Mouse (Mus musculus): ENCODE measurements at regions not wholly inside any gene's neighbourhood (a gene's known extent, or its start where the extent isn't known, plus 50 kb on each side); places are given as distances from the start of the nearest gene placed in this dataset.
"Not testable (repeated sequence)": the region's sequence is repeated elsewhere in the genome, so short reads cannot be mapped to it uniquely, and the experiment has no call there.

DNA sequence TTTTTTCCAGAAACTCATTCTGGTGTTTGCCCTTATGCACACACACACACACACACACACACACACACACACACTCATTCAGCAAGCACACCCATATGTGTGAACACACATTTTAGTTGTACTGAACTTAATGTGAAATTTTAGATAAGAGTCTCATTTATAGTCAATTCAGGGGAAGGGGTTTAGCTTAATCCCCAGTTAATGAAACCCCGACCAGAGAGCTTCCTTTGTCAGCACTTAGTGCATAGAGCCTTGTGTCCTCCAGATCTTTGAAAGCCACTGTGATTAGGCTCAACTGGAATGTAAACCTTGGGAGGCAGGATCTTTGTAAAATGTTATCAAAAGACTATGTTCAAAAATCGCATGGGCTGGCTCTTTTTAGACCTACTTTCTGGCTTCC is 53.4 kb downstream of the Rps12 start:
- Histone ChIP-seq H3K27ac (no peak overlapping the region), H3K4me3 (no peak overlapping the region)
- intact Hi-C loops (cut with DNase I): no loop called here
- TF ChIP-seq CTCF (IDR thresholded peaks at IDR 0.05): no peak
- no peak for DNase-seq (ENCODE audit: extremely low spot score in 1 of 2, low spot score in 2 of 2)

DNA sequence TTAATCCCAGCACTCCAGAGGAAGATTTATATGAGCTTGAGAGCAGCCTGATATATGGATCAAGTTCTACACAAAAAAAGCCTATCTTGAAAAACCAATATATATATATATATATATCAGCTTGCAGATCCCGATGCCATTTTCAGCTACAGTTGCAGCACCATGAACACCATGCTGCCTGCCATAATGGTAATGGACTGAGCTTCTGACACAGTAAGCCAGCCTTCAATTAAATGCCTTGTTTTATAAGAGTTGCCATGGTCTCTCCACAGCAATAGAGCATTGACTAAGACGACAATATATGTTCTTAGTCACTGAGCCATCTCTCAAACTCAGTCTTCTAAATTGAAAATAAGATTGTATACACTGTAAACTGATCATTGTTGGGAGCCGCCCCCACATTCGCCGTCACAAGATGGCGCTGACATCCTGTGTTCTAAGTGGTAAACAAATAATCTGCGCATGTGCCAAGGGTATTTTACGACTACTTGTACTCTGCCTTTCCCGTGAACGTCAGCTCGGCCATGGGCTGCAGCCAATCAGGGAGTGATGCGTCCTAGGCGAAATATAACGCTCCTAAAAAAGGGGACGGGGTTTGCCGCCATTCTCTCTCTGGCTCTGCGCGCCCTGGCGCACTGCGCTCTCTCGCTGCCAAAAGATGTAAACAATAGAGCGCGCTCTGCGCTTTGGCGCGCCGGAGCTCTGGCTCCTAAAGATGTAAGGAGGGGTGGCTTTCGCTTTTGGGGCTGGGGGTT is 60.9 kb downstream of the Rps12 start:
- DNase-seq (ENCODE audit: extremely low spot score in 1 of 2, low spot score in 2 of 2); intact Hi-C loops (cut with DNase I); H3K4me3 ChIP-seq; H3K27ac ChIP-seq: not testable (repeated sequence)

DNA sequence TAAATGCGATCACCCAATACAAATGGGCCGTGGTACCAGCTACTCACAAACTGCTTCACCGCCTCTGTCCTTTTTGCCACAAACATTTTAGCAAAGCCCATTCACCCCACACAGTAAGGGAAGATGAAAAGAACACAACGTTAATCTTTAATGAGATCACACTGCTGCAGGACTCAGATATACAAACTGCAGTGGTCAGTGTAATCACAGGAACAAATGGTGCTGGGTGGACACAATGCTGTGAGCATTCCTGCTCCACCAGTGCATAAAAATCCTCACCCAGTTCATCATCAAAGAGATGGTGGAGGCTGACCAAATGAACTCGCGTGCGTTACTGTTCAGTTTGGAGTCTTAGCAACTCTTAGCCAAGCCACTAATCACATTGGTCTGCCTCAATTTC is 69.0 kb downstream of the Rps12 start:
- DNase-seq (ENCODE audit: extremely low spot score in 1 of 2, low spot score in 2 of 2): no peak
- intact Hi-C loops (cut with DNase I): no loop called here
- TF ChIP-seq CTCF (IDR thresholded peaks at IDR 0.05): no peak
- no peak overlapping the region for H3K27ac ChIP-seq
- no peak overlapping the region for H3K4me3 ChIP-seq

DNA sequence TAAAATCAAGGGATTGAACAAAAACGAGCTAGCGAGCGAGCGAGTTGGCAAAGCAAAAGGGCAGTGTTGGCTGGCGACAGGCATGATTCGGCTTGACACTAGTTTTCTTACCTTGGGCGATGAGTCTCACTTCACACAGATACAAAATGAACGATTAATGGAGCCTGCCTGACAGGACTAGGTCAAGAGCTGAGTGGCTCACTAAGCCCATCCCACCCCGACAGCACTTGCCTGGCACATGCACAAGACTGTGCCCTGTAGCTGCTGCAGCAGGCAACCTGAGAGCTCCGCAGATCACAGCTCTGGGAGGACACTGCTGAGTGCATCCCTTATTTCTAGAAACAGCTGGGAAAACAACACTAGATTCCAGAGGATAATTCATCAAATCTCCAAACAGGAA is 71.6 kb downstream of the Rps12 start:
- Histone ChIP-seq H3K27ac (no peak overlapping the region), H3K4me3 (no peak overlapping the region)
- DNase-seq (ENCODE audit: extremely low spot score in 1 of 2, low spot score in 2 of 2): no peak
- no peak for TF ChIP-seq CTCF (IDR thresholded peaks at IDR 0.05)
- intact Hi-C loops (cut with DNase I): no loop called here

DNA sequence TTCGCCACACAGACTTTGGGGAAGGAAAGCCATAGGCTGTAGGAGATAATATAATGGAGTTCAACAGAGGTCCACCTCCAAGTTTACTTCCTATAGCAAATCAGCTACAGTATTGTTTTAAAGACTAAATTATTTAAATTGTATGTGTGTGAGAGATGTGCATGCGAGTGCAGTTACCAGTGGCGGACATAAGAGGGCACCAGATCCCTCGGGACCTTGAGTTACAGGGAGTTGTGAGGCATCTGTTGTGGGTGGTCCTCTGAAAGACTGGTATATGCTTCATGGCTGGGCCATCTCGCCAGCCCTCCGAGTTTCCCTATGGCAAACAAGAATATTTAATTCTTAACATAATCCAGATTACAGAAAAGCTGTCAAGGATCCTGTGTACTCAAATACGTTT is 72.0 kb downstream of the Rps12 start:
- intact Hi-C loops (cut with DNase I): no loop called here
- no peak overlapping the region for H3K27ac ChIP-seq
- H3K4me3 ChIP-seq: no peak overlapping the region
- TF ChIP-seq CTCF (IDR thresholded peaks at IDR 0.05): no peak; the same call in 1 of the 2 replicates
- no peak for DNase-seq (ENCODE audit: extremely low spot score in 1 of 2, low spot score in 2 of 2)

DNA sequence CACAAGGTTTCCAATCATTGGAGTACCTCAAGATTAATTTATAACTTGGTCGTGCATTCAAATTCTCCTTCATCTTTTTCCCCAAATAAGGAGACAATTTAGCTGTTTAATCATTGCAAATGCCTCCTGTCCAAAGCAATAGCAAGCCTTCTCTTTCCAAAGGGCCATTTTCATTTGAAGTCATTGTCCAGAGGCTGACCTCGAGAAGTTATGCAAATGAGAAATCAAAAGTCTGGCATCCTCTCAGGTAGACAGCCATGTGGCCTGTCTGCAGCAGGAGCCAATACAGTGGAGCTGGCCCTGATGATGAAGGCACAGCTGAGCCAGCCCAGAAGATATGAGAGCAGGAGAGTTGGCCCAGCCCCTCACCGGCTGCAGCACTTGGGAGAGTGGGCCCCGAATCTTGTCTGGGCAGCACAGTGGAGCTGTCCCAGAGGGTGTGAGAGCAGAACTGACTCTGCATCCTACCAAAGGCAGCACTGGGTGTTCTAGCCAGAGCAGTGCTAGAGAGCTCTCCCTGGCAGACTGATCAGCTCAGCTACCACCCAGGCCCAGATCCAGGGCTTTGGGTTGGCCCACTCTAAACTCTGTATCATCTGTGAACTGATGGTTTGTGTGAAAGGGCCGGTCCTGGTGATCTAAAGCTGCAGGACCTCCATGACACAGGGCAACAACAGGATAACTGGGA is 74.2 kb downstream of the Rps12 start:
- no peak overlapping the region for H3K4me3 ChIP-seq
- H3K27ac ChIP-seq: no peak overlapping the region
- DNase-seq (ENCODE audit: extremely low spot score in 1 of 2, low spot score in 2 of 2): no peak
- no peak for TF ChIP-seq CTCF (IDR thresholded peaks at IDR 0.05)
- intact Hi-C loops (cut with DNase I): no loop called here

DNA sequence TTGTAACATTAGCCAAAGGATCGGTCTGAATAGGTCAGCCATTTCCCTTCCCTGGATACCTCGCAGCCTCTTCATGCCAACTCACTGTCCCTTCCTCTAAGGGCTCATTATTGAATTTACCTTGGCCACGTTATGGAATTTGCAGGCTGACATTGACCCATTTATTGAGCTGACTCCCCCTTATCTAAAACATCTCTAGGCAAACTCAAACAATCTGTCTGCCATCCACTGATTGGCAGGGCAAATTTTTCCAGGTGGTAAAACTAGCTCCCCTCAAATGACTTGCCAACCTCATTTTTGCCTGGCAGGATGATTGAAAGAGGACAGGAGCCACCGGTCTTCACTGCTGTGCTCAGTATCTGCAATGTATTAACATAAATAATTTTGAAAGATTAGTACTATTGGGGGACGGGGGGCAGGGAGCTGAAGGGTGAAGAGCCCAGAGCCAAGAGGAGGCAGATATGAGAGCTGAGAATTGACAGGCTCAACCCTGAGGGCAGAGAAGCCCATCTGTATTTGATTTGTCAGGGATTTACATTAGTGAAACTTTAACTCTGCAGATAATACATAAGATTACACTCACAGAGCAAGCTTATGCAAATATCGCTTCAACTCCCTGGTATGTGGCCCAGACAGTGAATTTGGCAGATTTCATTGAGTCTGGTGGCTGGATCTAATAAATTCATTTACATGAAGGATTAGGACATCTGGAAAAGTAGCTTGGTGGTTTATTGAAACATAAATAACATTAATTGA is 75.5 kb downstream of the Rps12 start:
- intact Hi-C loops (cut with DNase I): no loop called here
- TF ChIP-seq CTCF (IDR thresholded peaks at IDR 0.05): no peak
- no peak overlapping the region for H3K27ac ChIP-seq
- DNase-seq (ENCODE audit: extremely low spot score in 1 of 2, low spot score in 2 of 2): no peak
- H3K4me3 ChIP-seq: no peak overlapping the region

DNA sequence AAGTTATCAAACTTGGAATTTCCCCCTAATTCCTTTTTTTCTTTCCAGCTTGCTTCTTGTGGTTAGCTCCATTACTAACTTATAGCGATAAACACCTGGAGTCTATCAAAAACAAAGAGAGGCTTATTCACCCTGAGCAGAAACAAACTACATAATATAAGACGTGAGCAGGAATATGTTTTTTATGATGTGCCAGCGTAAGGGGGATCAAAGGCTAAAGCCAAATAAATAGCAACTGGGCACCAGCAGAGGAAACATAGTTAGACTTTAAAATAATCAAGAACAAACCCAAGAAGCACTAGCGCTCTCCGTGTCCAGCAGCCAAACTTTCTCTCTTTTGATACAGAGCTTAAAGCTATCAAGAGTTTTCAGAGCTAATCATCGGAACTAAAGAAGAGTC is 76.1 kb downstream of the Rps12 start:
- intact Hi-C loops (cut with DNase I): no loop called here
- no peak for TF ChIP-seq CTCF (IDR thresholded peaks at IDR 0.05)
- no peak overlapping the region for H3K4me3 ChIP-seq

DNA sequence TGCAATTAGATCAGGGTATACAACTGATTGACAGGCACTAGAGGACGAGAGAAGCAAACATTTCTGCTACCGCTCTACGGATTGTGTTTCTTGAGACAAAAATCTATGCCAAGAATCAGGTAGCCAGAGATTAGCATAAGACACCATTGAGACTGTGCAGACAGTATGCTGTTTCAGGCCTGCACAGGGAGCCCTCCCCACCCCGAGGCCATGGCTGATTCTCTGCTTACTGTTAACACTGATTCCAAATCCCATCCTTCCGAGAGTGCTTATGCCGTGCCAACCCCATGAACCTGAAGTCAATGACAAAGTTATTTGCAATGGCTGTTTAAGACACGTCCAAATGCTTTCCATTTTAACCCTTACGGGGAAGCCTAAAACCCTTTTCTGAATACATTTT is 78.8 kb downstream of the Rps12 start:
- no peak for DNase-seq (ENCODE audit: extremely low spot score in 1 of 2, low spot score in 2 of 2)
- intact Hi-C loops (cut with DNase I): no loop called here
- Histone ChIP-seq H3K27ac (no peak overlapping the region), H3K4me3 (no peak overlapping the region)
- TF ChIP-seq CTCF (IDR thresholded peaks at IDR 0.05): no peak

More for the DNA sequence above, 76.1 kb downstream of the Rps12 start:
- no peak overlapping the region for H3K27ac ChIP-seq
- no peak for DNase-seq (ENCODE audit: extremely low spot score in 1 of 2, low spot score in 2 of 2)

DNA sequence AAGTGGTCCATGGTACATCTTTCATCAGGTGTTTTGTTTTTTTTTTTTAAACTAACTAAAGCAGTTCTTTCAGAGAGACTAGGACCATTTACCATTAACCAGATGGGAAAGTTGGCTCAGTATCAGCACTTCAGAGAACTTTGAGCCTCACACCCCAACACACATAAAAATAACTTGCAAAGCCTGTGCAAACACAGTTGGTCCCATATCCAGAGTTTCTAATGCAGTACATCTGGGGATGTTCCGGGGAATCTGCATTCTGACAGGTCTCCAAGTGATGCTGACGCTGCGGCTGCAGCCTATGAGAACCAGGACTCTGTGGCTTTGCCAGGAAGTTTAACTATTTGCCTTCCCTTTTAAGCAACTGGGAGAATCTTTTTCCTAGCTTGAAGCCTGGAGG is 79.9 kb downstream of the Rps12 start:
- intact Hi-C loops (cut with DNase I): no loop called here
- TF ChIP-seq CTCF (IDR thresholded peaks at IDR 0.05): no peak
- H3K27ac ChIP-seq: no peak overlapping the region
- no peak for DNase-seq (ENCODE audit: extremely low spot score in 1 of 2, low spot score in 2 of 2)
- H3K4me3 ChIP-seq: no peak overlapping the region

DNA sequence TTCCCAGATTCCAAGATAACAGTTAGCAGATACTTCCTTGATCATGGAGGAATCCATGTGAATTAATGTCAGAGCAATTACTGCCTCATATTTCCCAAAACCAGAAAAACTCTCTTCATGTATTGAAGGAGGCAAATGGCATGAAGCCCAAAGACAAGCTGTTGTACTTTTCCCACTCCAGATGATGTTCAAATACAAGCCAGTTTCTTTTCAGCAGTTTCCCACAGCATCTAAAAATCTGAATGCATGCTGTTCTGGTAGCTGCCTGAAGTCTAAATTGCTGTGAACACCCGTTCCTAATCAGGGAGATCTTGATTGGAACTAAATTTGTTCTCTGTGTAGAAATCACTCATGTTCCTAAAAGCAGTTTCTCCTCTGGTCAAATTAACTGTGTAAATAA is 83.0 kb downstream of the Rps12 start:
- no peak for DNase-seq (ENCODE audit: extremely low spot score in 1 of 2, low spot score in 2 of 2)
- TF ChIP-seq CTCF (IDR thresholded peaks at IDR 0.05): no peak; the same call in 1 of the 2 replicates
- Histone ChIP-seq H3K4me3 (no peak overlapping the region), H3K27ac (no peak overlapping the region)
- intact Hi-C loops (cut with DNase I): no loop called here

DNA sequence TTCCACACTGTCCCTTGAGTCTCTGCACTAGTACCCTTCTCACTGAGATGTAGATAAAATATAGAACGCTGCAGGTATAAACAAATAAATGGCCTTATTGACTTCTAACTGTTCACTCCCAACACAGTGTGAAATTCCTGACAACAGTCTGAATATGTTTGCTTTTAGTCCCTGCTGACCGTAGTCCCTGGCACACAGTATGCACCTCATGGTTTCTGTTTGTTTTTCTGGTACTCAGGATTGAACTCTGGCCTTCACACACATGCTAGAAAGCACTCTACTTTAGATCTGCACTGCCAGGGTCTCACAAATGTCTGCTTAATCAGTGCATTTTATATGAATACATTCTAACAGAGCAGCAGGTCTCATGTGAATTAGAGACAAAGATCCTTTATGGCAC is 95.8 kb downstream of the Rps12 start:
- intact Hi-C loops (cut with DNase I): no loop called here
- no peak overlapping the region for H3K27ac ChIP-seq
- no peak for TF ChIP-seq CTCF (IDR thresholded peaks at IDR 0.05)
- H3K4me3 ChIP-seq: no peak overlapping the region
- no peak for DNase-seq (ENCODE audit: extremely low spot score in 1 of 2, low spot score in 2 of 2)

Data from left cerebral cortex, adult 2 months (tissue).